Mouse (Mus musculus) hindbrain, embryonic 16.5 days (tissue): Measurements from ENCODE around the gene Atf4. TPM values are rescaled to one million over a fixed set of nuclear protein-coding genes. Genes with fewer than 3 reads are reported as not detected.
A peak's percentile ranks its signal among the peaks of the same experiment; 100 is the strongest.

Source experiments
- ATAC-seq: fragments of 200-750 bp; cut with Nextera tagmentation; 2 replicates; pipeline ENCODE4 v1.8.0; 2017; ENCODE audit warnings: moderate TSS enrichment, moderate library complexity
- H3K27ac ChIP-seq: fragments of 300-500 bp; sonication (generic); 2 replicates; pipeline ENCODE4 v1.5.1; 2014; ENCODE audit warnings: low read depth, mild to moderate bottlenecking, control low read depth, low read length, moderate library complexity
- H3K27me3 ChIP-seq: fragments of 300-500 bp; sonication (generic); replicated peaks from 2 replicates; pipeline ENCODE4 v1.6.1; 2014; ENCODE audit warnings: low read length; ENCODE audit not compliant: control insufficient read depth, insufficient read depth
- H3K36me3 ChIP-seq: fragments of 300-500 bp; sonication (generic); 2 replicates; pipeline ENCODE4 v1.6.1; 2014; ENCODE audit warnings: mild to moderate bottlenecking, low read length, moderate library complexity, mixed read lengths; ENCODE audit not compliant: control insufficient read depth, insufficient read depth
- H3K4me1 ChIP-seq: fragments of 300-500 bp; sonication (generic); 2 replicates; pipeline ENCODE4 v1.6.1; 2014; ENCODE audit warnings: low read depth, low read length; ENCODE audit not compliant: control insufficient read depth, insufficient read depth
- H3K4me2 ChIP-seq: fragments of 300-500 bp; sonication (generic); 2 replicates; pipeline ENCODE4 v1.6.1; 2014; ENCODE audit warnings: mild to moderate bottlenecking, low read length, control low read depth, moderate library complexity
- H3K4me3 ChIP-seq: fragments of 300-500 bp; sonication (generic); 2 replicates; pipeline ENCODE4 v1.5.1; 2014; ENCODE audit warnings: mild to moderate bottlenecking, low read length, control low read depth, moderate library complexity
- H3K9ac ChIP-seq: fragments of 300-500 bp; sonication (generic); 2 replicates; pipeline ENCODE4 v1.6.1; 2014; ENCODE audit warnings: low read depth, mild to moderate bottlenecking, control low read depth, low read length, moderate library complexity
- H3K9me3 ChIP-seq: fragments of 300-500 bp; sonication (generic); 2 replicates; pipeline ENCODE4 v1.6.1; 2014; ENCODE audit warnings: mild to moderate bottlenecking, low read length, moderate library complexity; ENCODE audit not compliant: control insufficient read depth
- WGBS: fragments of 180-500 bp; shearing (Covaris S2); extraction: QIAGEN DNeasy Blood & Tissue Kit; methylation state at CpG from one replicate; pipeline ENCODE4 v1.1.7; 2014; 5-methylcytosine and 5-hydroxymethylcytosine counted together
- polyA plus RNA-seq: library from polyadenylated mRNA; unstranded; fragments of >200 nt; fragmentation: Nextera tagmentation; extraction: Ambion mirVana; gene quantifications from 2 replicates; pipeline ENCODE4 v1.2.1, GENCODE M21; 2015

Gene Atf4
- polyA plus RNA-seq, 1 experiment from 2014 or later: 116 TPM

GRCm38 (mm10) chr15:80263610-80264575 lies 8.9 kb downstream of the Atf4 start, which contains the start of gene Rps19bp1:
Gene Rps19bp1 (minus strand): TSS chr15:80264315.
- peak within 1 kb of the TSS; percentile 68 for H3K27ac ChIP-seq
- H3K9me3 ChIP-seq: no peaks in the 10 kb centered on the region
- 2% methylated on average over 60 of the region's 66 CpGs for WGBS
- H3K36me3 ChIP-seq: peaks cover 8% of the 10 kb centered on the region; the same call in 1 of the 2 replicates
- H3K4me2 ChIP-seq: peak within 1 kb of the TSS; percentile 83
- peaks cover 12% of the 10 kb centered on the region for H3K4me1 ChIP-seq
- ATAC-seq: peak; percentile 88
- H3K27me3 ChIP-seq: no peaks in the 10 kb centered on the region
- H3K4me3 ChIP-seq: peak within 1 kb of the TSS; percentile 92
- H3K9ac ChIP-seq: peak within 1 kb of the TSS; percentile 92

GRCm38 (mm10) chr15:80266281-80266680 lies 11.3 kb downstream of the Atf4 start:
- ATAC-seq: peak; percentile 60
- no peak overlapping the region for H3K4me3 ChIP-seq
- no peaks in the 10 kb centered on the region for H3K9me3 ChIP-seq
- WGBS: 0% methylated on average over 2 of the region's 2 CpGs
- no peak overlapping the region for H3K4me2 ChIP-seq
- no peaks in the 10 kb centered on the region for H3K27me3 ChIP-seq
- no peaks in the 10 kb centered on the region for H3K36me3 ChIP-seq
- H3K9ac ChIP-seq: no peak overlapping the region
- no peak overlapping the region for H3K27ac ChIP-seq
- peaks cover 12% of the 10 kb centered on the region for H3K4me1 ChIP-seq

GRCm38 (mm10) chr15:80271858-80272396 lies 16.9 kb downstream of the Atf4 start:
- ATAC-seq: no peak
- Histone ChIP-seq H3K9me3 (no peaks in the 10 kb centered on the region), H3K9ac (no peak overlapping the region), H3K4me2 (no peak overlapping the region), H3K27ac (no peak overlapping the region), H3K27me3 (no peaks in the 10 kb centered on the region), H3K36me3 (no peaks in the 10 kb centered on the region), H3K4me1 (peaks cover 5% of the 10 kb centered on the region), H3K4me3 (no peak overlapping the region)
- WGBS: 43% methylated on average over 3 of the region's 3 CpGs

- Histone ChIP-seq H3K4me1 (peaks cover 3% of the 10 kb centered on the region), H3K4me2 (no peak overlapping the region), H3K9ac (no peak overlapping the region), H3K27me3 (no peaks in the 10 kb centered on the region; the same call in 1 of the 2 replicates), H3K4me3 (no peak overlapping the region), H3K27ac (no peak overlapping the region), H3K36me3 (no peaks in the 10 kb centered on the region), H3K9me3 (no peaks in the 10 kb centered on the region)
- no peak for ATAC-seq
- WGBS: 32% methylated on average over 9 of the region's 9 CpGs
Measured at GRCm38 (mm10) chr15:80277107-80277506, 22.1 kb downstream of the Atf4 start.

- WGBS: under 1% methylated on average over 6 of the region's 6 CpGs
- H3K9ac ChIP-seq: no peak overlapping the region; the same call in 1 of the 2 replicates
- no peak for ATAC-seq
Measured at GRCm38 (mm10) chr15:80277625-80278024, 22.6 kb downstream of the Atf4 start.

GRCm38 (mm10) chr15:80278121-80278759 lies 23.3 kb downstream of the Atf4 start:
- WGBS: 78% methylated on average over 5 of the region's 5 CpGs
- H3K4me2 ChIP-seq: no peak overlapping the region
- H3K4me3 ChIP-seq: no peak overlapping the region
- H3K36me3 ChIP-seq: no peaks in the 10 kb centered on the region
- H3K4me1 ChIP-seq: peaks cover 3% of the 10 kb centered on the region; the same call in 1 of the 2 replicates
- H3K9ac ChIP-seq: no peak overlapping the region
- no peaks in the 10 kb centered on the region for H3K9me3 ChIP-seq
- H3K27ac ChIP-seq: no peak overlapping the region
- ATAC-seq: no peak
- no peaks in the 10 kb centered on the region; the same call in none of the 2 replicates for H3K27me3 ChIP-seq

More at GRCm38 (mm10) chr15:80277625-80278024, 22.6 kb downstream of the Atf4 start:
- Histone ChIP-seq H3K4me3 (no peak overlapping the region), H3K27ac (no peak overlapping the region), H3K4me1 (peaks cover 3% of the 10 kb centered on the region; the same call in 1 of the 2 replicates), H3K9me3 (no peaks in the 10 kb centered on the region), H3K36me3 (no peaks in the 10 kb centered on the region), H3K4me2 (no peak overlapping the region), H3K27me3 (no peaks in the 10 kb centered on the region; the same call in 1 of the 2 replicates)

- H3K4me2 ChIP-seq: no peak overlapping the region
- no peak overlapping the region for H3K9ac ChIP-seq
- H3K27me3 ChIP-seq: no peaks in the 10 kb centered on the region; the same call in none of the 2 replicates
- ATAC-seq: no peak
- 100% methylated on average over 2 of the region's 2 CpGs for WGBS
- H3K36me3 ChIP-seq: no peaks in the 10 kb centered on the region
- H3K27ac ChIP-seq: no peak overlapping the region
- no peaks in the 10 kb centered on the region for H3K9me3 ChIP-seq
- H3K4me1 ChIP-seq: peaks cover 3% of the 10 kb centered on the region; the same call in 1 of the 2 replicates
- no peak overlapping the region for H3K4me3 ChIP-seq
Measured at GRCm38 (mm10) chr15:80279053-80279452, 24.1 kb downstream of the Atf4 start.

- no peak for ATAC-seq
- WGBS: 24% methylated on average over 6 of the region's 6 CpGs
Measured at GRCm38 (mm10) chr15:80280646-80281045, 25.7 kb downstream of the Atf4 start.

More at GRCm38 (mm10) chr15:80280646-80281045, 25.7 kb downstream of the Atf4 start:
- H3K4me1 ChIP-seq: peaks cover 3% of the 10 kb centered on the region; the same call in 1 of the 2 replicates
- H3K27ac ChIP-seq: no peak overlapping the region
- H3K4me3 ChIP-seq: no peak overlapping the region
- no peaks in the 10 kb centered on the region for H3K36me3 ChIP-seq
- no peak overlapping the region for H3K4me2 ChIP-seq
- peaks cover under 1% of the 10 kb centered on the region for H3K27me3 ChIP-seq
- no peaks in the 10 kb centered on the region for H3K9me3 ChIP-seq
- no peak overlapping the region for H3K9ac ChIP-seq
